Mouse (Mus musculus) kidney, embryonic 14.5 days (tissue): ENCODE data around the gene Tmprss6. TPM values are rescaled to one million over a fixed set of nuclear protein-coding genes. Genes with fewer than 3 reads are reported as not detected.

Source experiments
- ATAC-seq: fragments of 200-750 bp; cut with Nextera tagmentation; 2 replicates; pipeline ENCODE4 v1.8.0; 2017; ENCODE audit warnings: moderate number of reproducible peaks, mild to moderate bottlenecking, moderate TSS enrichment, moderate library complexity; ENCODE audit not compliant: low FRiP score, low TSS enrichment
- H3K27ac ChIP-seq: fragments of 300-500 bp; sonication (generic); 2 replicates; pipeline ENCODE4 v1.5.1; 2014; ENCODE audit warnings: low read depth, mild to moderate bottlenecking, low read length, moderate library complexity, mixed read lengths
- H3K27me3 ChIP-seq: fragments of 300-500 bp; sonication (generic); 2 replicates; pipeline ENCODE4 v1.6.1; 2014; ENCODE audit warnings: mild to moderate bottlenecking, low read length; ENCODE audit not compliant: control insufficient read depth, insufficient read depth
- H3K36me3 ChIP-seq: fragments of 300-500 bp; sonication (generic); 2 replicates; pipeline ENCODE4 v1.6.1; 2014; ENCODE audit warnings: low read length, mixed read lengths; ENCODE audit not compliant: control insufficient read depth, insufficient read depth
- H3K4me1 ChIP-seq: fragments of 300-500 bp; sonication (generic); 2 replicates; pipeline ENCODE4 v1.6.1; 2014; ENCODE audit warnings: low read length, mixed read lengths; ENCODE audit not compliant: control insufficient read depth, insufficient read depth
- H3K4me2 ChIP-seq: fragments of 300-500 bp; sonication (generic); replicated peaks from 2 replicates; pipeline ENCODE4 v1.6.1; 2014; ENCODE audit warnings: low read depth, mild to moderate bottlenecking, low read length
- H3K4me3 ChIP-seq: fragments of 300-500 bp; sonication (generic); 2 replicates; pipeline ENCODE4 v1.5.1; 2014; ENCODE audit warnings: mild to moderate bottlenecking, low read length
- H3K9ac ChIP-seq: fragments of 300-500 bp; sonication (generic); 2 replicates; pipeline ENCODE4 v1.6.1; 2014; ENCODE audit warnings: low read depth, mild to moderate bottlenecking, low read length, moderate library complexity
- H3K9me3 ChIP-seq: fragments of 300-500 bp; sonication (generic); 2 replicates; pipeline ENCODE4 v1.6.1; 2016; ENCODE audit warnings: low read length; ENCODE audit not compliant: control insufficient read depth
- WGBS: fragments of 180-500 bp; shearing (Covaris S2); extraction: QIAGEN DNeasy Blood & Tissue Kit; methylation state at CpG from one replicate; pipeline ENCODE4 v1.1.7; 2014; 5-methylcytosine and 5-hydroxymethylcytosine counted together
- polyA plus RNA-seq: library from polyadenylated mRNA; unstranded; fragments of >200 nt; fragmentation: Nextera tagmentation; extraction: Ambion mirVana; gene quantifications from 2 replicates; pipeline ENCODE4 v1.2.1, GENCODE M21; 2014

Tmprss6 gene
- polyA plus RNA-seq, 1 experiment from 2014 or later = 0.34 TPM

- Histone ChIP-seq H3K9me3 (peaks cover 4% of the 10 kb centered on the region; the same call in 1 of the 2 replicates), H3K4me1 (peaks cover 14% of the 10 kb centered on the region; the same call in 1 of the 2 replicates), H3K27ac (no peak overlapping the region), H3K4me3 (no peak overlapping the region), H3K4me2 (no peak overlapping the region), H3K9ac (no peak overlapping the region), H3K36me3 (no peaks in the 10 kb centered on the region), H3K27me3 (no peaks in the 10 kb centered on the region)
- WGBS = 71% methylated on average over 7 of the region's 7 CpGs
- ATAC-seq = no peak
Measured at GRCm38 (mm10) chr15:78508443-78508842, 40.0 kb upstream of the Tmprss6 start.

- no peak overlapping the region for H3K4me3 ChIP-seq
- no peaks in the 10 kb centered on the region for H3K27me3 ChIP-seq
- no peaks in the 10 kb centered on the region for H3K36me3 ChIP-seq
- peaks cover 3% of the 10 kb centered on the region; the same call in 1 of the 2 replicates for H3K4me1 ChIP-seq
- 84% methylated on average over 3 of the region's 3 CpGs for WGBS
- no peak overlapping the region for H3K4me2 ChIP-seq
- no peak overlapping the region for H3K9ac ChIP-seq
- ATAC-seq = no peak
- peaks cover 4% of the 10 kb centered on the region; the same call in 1 of the 2 replicates for H3K9me3 ChIP-seq
- no peak overlapping the region for H3K27ac ChIP-seq
Measured at GRCm38 (mm10) chr15:78505541-78505940, 37.1 kb upstream of the Tmprss6 start.

- Histone ChIP-seq H3K9ac (no peak overlapping the region), H3K36me3 (no peaks in the 10 kb centered on the region), H3K27ac (no peak overlapping the region), H3K27me3 (no peaks in the 10 kb centered on the region), H3K4me1 (peaks cover 2% of the 10 kb centered on the region; the same call in 1 of the 2 replicates), H3K9me3 (peaks cover 4% of the 10 kb centered on the region; the same call in 1 of the 2 replicates), H3K4me3 (no peak overlapping the region), H3K4me2 (no peak overlapping the region)
- 91% methylated on average over 5 of the region's 5 CpGs for WGBS
- no peak for ATAC-seq
Measured at GRCm38 (mm10) chr15:78504816-78505215, 36.4 kb upstream of the Tmprss6 start.

GRCm38 (mm10) chr15:78504013-78504412 lies 35.6 kb upstream of the Tmprss6 start:
- ATAC-seq = no peak
- H3K4me2 ChIP-seq = no peak overlapping the region
- no peaks in the 10 kb centered on the region for H3K27me3 ChIP-seq
- H3K9me3 ChIP-seq = peaks cover 4% of the 10 kb centered on the region; the same call in 1 of the 2 replicates
- H3K36me3 ChIP-seq = no peaks in the 10 kb centered on the region
- no peak overlapping the region for H3K9ac ChIP-seq
- H3K27ac ChIP-seq = no peak overlapping the region
- H3K4me1 ChIP-seq = no peaks in the 10 kb centered on the region
- WGBS = 91% methylated on average over 1 of the region's 1 CpGs
- no peak overlapping the region for H3K4me3 ChIP-seq

DNA sequence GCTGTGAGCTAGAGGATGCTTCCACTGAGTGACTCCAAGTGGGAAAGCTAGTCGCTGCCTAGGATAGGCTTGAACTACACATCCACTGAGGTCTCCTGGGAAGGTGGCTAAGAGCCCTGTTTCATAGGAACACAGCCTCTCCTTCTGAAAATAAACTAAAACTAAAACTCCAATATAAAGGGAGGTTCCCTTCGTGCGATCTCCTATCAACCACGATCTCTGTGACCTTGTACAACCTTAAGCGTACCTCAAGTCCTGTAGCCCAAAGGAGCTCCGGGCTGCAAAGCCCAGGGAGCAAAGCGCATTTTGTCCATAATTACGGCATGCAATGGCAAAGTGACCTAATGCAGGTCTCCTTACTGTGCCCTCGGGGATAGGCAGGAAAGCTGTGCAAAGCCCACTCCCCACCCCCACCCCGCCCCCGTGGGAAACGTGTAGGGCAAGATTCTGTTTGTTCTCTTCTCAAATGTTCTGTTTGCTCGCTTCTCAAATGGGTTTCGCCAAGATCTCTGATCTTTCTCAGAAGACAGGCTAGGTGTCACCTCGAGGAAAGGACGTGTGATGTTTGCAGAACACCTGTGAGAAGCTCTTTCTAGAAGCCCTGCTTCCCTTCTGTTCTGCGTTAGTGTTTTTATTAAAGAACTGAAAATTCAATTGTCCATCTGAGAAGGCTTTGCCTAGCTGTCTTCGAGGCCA lies 34.2 kb upstream of the Tmprss6 start:
- H3K27me3 ChIP-seq = no peaks in the 10 kb centered on the region
- no peak overlapping the region for H3K9ac ChIP-seq
- H3K4me3 ChIP-seq = no peak overlapping the region
- H3K4me2 ChIP-seq = no peak overlapping the region
- no peak overlapping the region for H3K27ac ChIP-seq
- ATAC-seq = no peak
- 77% methylated on average over 18 of the region's 18 CpGs for WGBS
- no peaks in the 10 kb centered on the region for H3K36me3 ChIP-seq
- H3K4me1 ChIP-seq = no peaks in the 10 kb centered on the region
- H3K9me3 ChIP-seq = peaks cover 4% of the 10 kb centered on the region; the same call in 1 of the 2 replicates

DNA sequence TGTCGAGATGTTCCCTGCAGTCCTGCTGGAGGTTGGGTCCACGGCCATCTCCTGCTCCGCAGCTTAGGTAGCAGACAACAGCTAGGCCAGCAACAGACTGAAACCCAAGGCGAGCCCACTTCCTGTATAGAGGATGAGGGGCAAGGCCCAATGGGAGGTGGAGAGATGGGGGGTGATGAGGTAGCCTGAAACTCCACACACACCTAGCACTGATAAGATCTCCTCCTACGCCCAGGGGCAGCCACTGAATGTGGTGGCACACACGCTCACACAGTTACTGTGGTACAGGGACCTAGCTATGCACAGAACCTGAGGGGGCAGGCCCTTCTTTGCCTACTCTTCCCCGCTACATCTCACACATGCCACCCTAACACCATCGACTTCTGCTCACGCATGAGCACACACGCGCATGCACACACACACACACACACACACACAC lies 26.6 kb upstream of the Tmprss6 start, which contains the start of gene Il2rb:
Gene Il2rb, minus strand, starts transcription at position 304 of the 439 bp plus-strand sequence.
- H3K36me3 ChIP-seq = no peaks in the 10 kb centered on the region
- no peak for ATAC-seq
- H3K4me3 ChIP-seq = no peak within 1 kb of the TSS
- no peak within 1 kb of the TSS for H3K4me2 ChIP-seq
- no peak within 1 kb of the TSS for H3K27ac ChIP-seq
- H3K27me3 ChIP-seq = no peaks in the 10 kb centered on the region
- H3K9me3 ChIP-seq = no peaks in the 10 kb centered on the region
- no peak within 1 kb of the TSS for H3K9ac ChIP-seq
- 89% methylated on average over 10 of the region's 11 CpGs for WGBS
- H3K4me1 ChIP-seq = no peaks in the 10 kb centered on the region

- no peaks in the 10 kb centered on the region for H3K9me3 ChIP-seq
- no peak overlapping the region for H3K4me3 ChIP-seq
- 54% methylated on average over 10 of the region's 10 CpGs for WGBS
- H3K36me3 ChIP-seq = no peaks in the 10 kb centered on the region
- H3K9ac ChIP-seq = no peak overlapping the region
- no peak overlapping the region for H3K27ac ChIP-seq
- no peak overlapping the region for H3K4me2 ChIP-seq
- H3K4me1 ChIP-seq = no peaks in the 10 kb centered on the region
- ATAC-seq = no peak
- no peaks in the 10 kb centered on the region for H3K27me3 ChIP-seq
Measured at GRCm38 (mm10) chr15:78493401-78494010, 25.1 kb upstream of the Tmprss6 start.

GRCm38 (mm10) chr15:78491301-78491700 lies 22.9 kb upstream of the Tmprss6 start:
- Histone ChIP-seq H3K4me2 (no peak overlapping the region), H3K4me3 (no peak overlapping the region), H3K4me1 (no peaks in the 10 kb centered on the region), H3K27ac (no peak overlapping the region), H3K36me3 (no peaks in the 10 kb centered on the region), H3K9me3 (no peaks in the 10 kb centered on the region), H3K27me3 (no peaks in the 10 kb centered on the region), H3K9ac (no peak overlapping the region)
- no peak for ATAC-seq
- 92% methylated on average over 3 of the region's 3 CpGs for WGBS

DNA sequence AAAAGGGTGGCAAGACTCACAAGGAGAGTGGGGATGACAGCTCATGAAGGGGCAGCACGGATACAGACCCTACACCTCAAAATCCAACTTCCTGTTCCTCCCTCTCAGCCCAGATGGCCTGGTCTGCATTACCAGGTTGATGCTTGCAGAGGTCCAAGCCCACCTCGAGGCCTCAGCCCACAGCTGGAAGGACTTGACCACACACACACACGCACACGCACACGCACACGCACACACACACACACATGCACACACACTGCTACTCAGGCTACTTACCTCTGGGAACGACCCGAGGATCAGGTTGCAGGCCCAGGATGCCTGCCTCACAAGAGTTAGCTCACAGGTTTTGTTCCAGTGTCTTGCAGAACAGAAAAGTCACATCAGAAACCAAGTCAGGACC lies 21.5 kb upstream of the Tmprss6 start:
- H3K4me2 ChIP-seq = no peak overlapping the region
- no peaks in the 10 kb centered on the region for H3K4me1 ChIP-seq

More for the DNA sequence above, 21.5 kb upstream of the Tmprss6 start:
- WGBS = 56% methylated on average over 8 of the region's 8 CpGs
- Histone ChIP-seq H3K27ac (no peak overlapping the region), H3K9me3 (no peaks in the 10 kb centered on the region), H3K9ac (no peak overlapping the region), H3K27me3 (no peaks in the 10 kb centered on the region), H3K4me3 (no peak overlapping the region), H3K36me3 (no peaks in the 10 kb centered on the region)
- ATAC-seq = no peak
